Mouse (Mus musculus): ENCODE results near the gene Slc31a1. TPM values are rescaled to one million over a fixed set of nuclear protein-coding genes. Genes with fewer than 3 reads are reported as not detected.

Gene Slc31a1
- polyA plus RNA-seq, 1 experiment from 2014 or later = 48.5 TPM

DNA sequence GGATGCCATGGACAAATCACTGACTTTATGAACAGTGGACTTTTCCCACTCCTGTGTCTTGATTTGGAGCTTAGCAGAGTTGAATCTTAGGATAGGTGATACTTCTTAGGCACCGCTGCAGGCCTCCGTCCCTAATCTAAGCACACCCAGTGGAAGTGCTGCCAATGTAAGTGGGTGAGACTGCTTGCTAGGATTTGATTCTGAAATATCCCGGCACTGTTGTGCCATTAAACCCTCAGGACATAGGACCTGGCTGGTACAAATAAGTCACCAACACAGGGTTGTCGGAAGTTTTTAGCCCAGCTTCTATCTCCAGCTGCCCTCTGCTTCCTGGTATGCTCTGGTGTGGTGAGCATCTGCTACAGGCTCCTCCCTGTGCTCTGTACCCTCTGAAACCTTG is 65.4 kb downstream of the Slc31a1 start:
- Histone ChIP-seq H3K4me3 (no peak overlapping the region), H3K9me3 (no peaks in the 10 kb centered on the region), H3K27ac (no peak overlapping the region), H3K36me3 (peaks cover 56% of the 10 kb centered on the region), H3K27me3 (ENCODE audit: insufficient read depth, poor library complexity, severe bottlenecking) (no peaks in the 10 kb centered on the region), H3K4me1 (replicated peaks) (no peaks in the 10 kb centered on the region)
- no peak for DNase-seq (ENCODE audit: low spot score)
- WGBS = 91% methylated on average over 4 of the region's 4 CpGs

DNA sequence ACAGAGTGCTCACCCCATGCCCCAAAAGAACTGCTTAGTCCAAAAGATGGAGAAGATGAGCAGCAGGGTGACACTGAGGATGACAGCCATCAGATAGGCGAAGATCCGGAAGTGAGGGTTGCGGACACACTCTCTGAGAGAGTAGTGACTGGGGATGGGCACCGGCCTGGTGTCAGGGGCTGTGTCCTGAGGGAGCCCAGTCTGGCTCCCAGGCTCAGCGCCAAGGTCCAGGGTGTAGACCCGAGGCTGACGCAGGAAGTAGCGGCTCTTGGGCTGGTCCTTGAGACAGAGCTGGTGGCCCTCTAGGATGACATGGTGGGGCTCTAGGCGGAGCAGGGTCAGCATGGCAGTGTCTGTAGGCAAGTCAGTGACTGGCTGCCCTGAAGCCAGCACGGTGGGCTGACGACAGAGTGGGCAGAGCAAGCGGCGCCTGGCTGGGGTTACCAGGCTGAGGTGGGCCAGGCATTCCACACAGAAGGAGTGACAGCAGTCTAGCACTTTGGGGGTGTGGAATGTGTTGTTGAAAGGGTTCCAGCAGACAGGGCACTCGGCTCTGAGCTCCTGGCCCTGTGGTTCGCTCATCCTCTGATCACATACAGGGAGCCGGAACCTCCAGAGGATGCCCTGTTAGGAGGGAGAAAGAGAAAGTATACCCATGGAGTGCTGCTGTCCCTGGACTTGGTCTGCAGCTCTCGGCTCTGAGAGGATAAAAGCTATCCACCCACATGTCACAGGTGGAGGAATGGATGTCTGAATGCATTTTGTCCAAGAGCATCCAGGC is 67.6 kb downstream of the Slc31a1 start:
- peak overlapping the region; percentile 16; the same call in 1 of the 2 replicates for H3K27ac ChIP-seq
- H3K4me3 ChIP-seq = no peak overlapping the region
- H3K27me3 ChIP-seq (ENCODE audit: insufficient read depth, poor library complexity, severe bottlenecking) = no peaks in the 10 kb centered on the region
- DNase-seq (ENCODE audit: low spot score) = no peak
- peaks cover 33% of the 10 kb centered on the region for H3K36me3 ChIP-seq
- 75% methylated on average over 17 of the region's 17 CpGs for WGBS
- H3K9me3 ChIP-seq = no peaks in the 10 kb centered on the region
- H3K4me1 ChIP-seq (replicated peaks) = no peaks in the 10 kb centered on the region

DNA sequence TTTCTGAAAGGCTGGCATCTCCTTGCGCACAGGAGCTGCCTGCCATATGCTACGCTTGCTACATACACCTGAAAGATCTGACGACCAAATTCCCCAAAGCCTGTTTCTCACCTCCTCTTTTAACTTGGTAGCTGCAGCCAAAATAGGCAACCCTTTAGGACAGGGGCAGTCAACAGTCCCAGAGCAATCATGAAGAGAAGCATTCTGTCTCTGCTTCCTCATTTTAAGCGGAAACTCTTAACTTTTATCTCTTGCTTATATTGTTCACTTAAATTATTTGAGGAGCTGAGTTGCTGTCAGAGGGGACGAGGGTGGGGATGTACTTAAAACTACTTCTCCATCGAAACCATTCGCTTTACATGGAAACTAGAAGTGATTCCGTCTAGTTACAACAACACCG is 69.1 kb downstream of the Slc31a1 start:
- no peak for DNase-seq (ENCODE audit: low spot score)
- 88% methylated on average over 9 of the region's 9 CpGs for WGBS
- no peaks in the 10 kb centered on the region for H3K27me3 ChIP-seq (ENCODE audit: insufficient read depth, poor library complexity, severe bottlenecking)
- H3K9me3 ChIP-seq = no peaks in the 10 kb centered on the region
- H3K4me1 ChIP-seq (replicated peaks) = no peaks in the 10 kb centered on the region
- H3K36me3 ChIP-seq = peaks cover 19% of the 10 kb centered on the region
- no peak overlapping the region for H3K27ac ChIP-seq
- H3K4me3 ChIP-seq = no peak overlapping the region

DNA sequence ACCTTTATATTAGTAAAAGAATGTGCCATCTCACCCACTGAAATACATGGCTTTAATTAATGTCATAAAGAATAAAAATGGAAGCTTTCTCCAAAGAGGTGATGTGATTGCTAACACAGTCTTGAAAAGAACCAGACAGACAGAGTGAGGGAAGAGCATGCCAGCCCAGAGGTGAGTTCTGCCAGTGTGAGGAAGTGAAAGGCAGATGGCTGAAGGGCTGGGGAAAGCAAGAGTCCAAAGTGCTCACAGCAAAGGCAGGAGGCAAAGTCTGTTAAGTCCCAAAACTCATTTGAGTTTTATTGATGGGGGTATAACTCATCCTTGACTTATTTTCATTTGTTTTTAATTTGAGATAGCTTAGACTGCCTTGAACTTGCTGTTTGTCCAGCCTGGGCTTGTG is 70.2 kb downstream of the Slc31a1 start:
- DNase-seq (ENCODE audit: low spot score) = no peak
- Histone ChIP-seq H3K27ac (no peak overlapping the region), H3K4me3 (no peak overlapping the region)

DNA sequence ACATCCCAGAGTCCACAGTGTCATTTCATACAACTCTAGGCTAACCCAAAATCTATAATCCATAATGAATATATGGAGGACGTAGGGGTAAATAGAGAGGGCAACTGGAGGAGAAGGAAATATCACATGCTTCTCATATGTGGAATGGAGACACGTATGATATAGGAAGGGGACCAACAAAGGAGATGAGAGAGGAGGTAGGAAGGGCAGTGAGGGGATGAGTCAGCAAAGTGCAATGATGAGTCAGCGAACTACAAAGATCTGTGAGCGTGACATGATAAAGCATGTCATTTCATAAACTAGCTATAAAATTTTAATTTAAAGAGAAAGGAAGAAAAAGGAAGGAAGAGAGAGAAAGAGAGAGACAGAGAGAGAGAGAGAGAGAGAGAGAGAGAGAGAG is 71.0 kb downstream of the Slc31a1 start:
- no peaks in the 10 kb centered on the region for H3K36me3 ChIP-seq
- no peaks in the 10 kb centered on the region for H3K4me1 ChIP-seq (replicated peaks)
- H3K27ac ChIP-seq = no peak overlapping the region
- H3K27me3 ChIP-seq (ENCODE audit: insufficient read depth, poor library complexity, severe bottlenecking) = no peaks in the 10 kb centered on the region
- no peaks in the 10 kb centered on the region for H3K9me3 ChIP-seq
- H3K4me3 ChIP-seq = no peak overlapping the region
- 87% methylated on average over 4 of the region's 4 CpGs for WGBS
- DNase-seq (ENCODE audit: low spot score) = no peak

More for the DNA sequence above, 70.2 kb downstream of the Slc31a1 start:
- peaks cover 8% of the 10 kb centered on the region for H3K36me3 ChIP-seq
- H3K27me3 ChIP-seq (ENCODE audit: insufficient read depth, poor library complexity, severe bottlenecking) = no peaks in the 10 kb centered on the region
- H3K9me3 ChIP-seq = no peaks in the 10 kb centered on the region
- H3K4me1 ChIP-seq (replicated peaks) = no peaks in the 10 kb centered on the region

DNA sequence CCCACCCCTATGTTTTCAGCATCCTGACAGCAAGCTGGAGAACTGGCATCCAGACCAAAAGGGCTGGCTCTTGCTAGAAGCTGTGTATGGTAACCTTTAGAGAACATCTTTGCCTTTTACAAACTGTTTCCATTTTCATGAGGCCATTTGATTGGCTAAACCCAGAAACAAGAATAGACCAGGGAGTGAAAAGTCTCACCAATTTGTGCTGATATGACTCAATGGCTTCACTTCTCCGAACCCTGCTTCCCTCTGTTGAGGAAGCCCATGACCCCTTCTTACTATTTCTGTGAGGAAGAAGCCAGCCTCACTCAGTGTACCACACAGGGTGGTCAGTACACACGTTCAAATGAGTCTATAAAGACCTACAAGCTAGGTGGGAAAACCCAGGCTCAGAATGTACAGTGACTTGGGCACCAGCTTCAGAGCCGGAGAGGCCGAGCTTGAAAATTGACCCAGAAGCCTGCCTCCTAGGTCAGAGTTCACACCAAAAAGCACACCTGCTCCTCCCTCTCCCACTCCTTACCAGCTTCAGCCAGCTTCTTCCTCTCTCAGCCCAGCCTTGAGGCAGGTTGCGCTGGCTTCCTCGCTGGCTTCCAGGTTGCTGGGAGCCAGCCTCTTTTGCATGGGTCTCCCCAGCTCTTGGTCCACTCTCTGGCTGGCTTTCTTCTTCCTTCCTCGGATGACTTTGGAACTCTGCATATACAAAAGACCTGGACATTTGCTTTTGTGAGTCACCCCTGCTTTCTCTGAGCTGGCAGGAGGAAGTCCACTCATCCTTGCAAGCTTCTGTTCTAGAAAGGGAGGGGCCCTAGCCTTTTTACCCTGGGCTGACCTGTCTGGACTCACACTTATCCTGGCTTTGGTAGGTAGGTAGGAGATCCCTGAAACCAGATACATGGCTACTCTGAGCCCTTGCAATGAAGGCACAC is 73.7 kb downstream of the Slc31a1 start:
- 85% methylated on average over 7 of the region's 7 CpGs for WGBS
- Histone ChIP-seq H3K27ac (no peak overlapping the region), H3K9me3 (no peaks in the 10 kb centered on the region), H3K27me3 (ENCODE audit: insufficient read depth, poor library complexity, severe bottlenecking) (no peaks in the 10 kb centered on the region), H3K36me3 (no peaks in the 10 kb centered on the region), H3K4me1 (replicated peaks) (no peaks in the 10 kb centered on the region), H3K4me3 (no peak overlapping the region)
- no peak for DNase-seq (ENCODE audit: low spot score)

DNA sequence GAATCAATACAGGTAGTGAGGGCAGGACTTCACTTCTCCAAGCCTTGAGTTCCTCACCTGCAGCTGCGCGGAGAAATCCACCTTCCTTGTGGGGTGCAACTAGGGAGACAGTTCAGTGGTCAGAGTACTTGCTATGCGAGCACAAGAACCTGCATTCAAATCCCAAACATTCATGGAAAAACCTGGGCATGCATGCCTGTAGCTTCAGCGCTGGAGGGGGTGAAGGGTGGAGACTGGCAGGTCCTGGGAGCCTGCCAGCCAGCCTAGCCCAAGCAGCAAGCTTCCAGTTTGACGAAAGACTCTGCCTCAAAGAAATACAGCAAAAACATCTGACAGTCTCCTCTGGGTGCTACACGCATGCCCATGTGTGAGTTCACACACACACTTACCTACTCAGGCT is 74.6 kb downstream of the Slc31a1 start, which contains the start of gene Rnf183:
Gene Rnf183, minus strand, starts transcription at position 172 of the 400 bp plus-strand sequence.
- H3K4me3 ChIP-seq = no peak within 1 kb of the TSS
- no peaks in the 10 kb centered on the region for H3K4me1 ChIP-seq (replicated peaks)
- H3K27ac ChIP-seq = no peak within 1 kb of the TSS
- 82% methylated on average over 6 of the region's 6 CpGs for WGBS
- DNase-seq (ENCODE audit: low spot score) = no peak
- H3K9me3 ChIP-seq = no peaks in the 10 kb centered on the region
- no peaks in the 10 kb centered on the region for H3K27me3 ChIP-seq (ENCODE audit: insufficient read depth, poor library complexity, severe bottlenecking)
- no peaks in the 10 kb centered on the region for H3K36me3 ChIP-seq

DNA sequence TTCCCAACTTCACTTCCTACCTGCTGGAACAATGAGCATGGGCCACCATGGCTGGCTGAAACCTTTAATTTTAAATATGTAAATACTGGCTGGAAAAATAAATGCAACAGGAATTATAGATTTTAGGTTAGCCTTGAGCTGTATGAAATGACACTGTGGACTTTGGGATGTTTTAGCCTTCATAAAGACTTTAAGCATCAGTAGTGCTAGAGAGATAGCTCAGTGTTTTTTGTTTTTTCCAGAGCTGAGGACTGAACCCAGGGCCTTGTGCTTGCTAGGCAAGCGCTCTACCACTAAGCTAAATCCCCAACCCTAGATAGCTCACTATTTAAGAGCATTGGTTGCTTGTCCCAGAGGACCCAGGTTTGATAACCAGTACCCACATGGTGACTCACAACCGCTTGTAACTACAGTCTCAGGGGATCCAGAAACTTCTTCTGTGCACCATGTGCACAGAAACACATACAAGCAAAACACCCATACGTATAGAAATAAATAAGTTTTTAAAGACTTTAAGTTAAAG is 76.8 kb downstream of the Slc31a1 start:
- Histone ChIP-seq H3K9me3 (no peaks in the 10 kb centered on the region), H3K4me1 (replicated peaks) (no peaks in the 10 kb centered on the region), H3K27ac (no peak overlapping the region), H3K27me3 (ENCODE audit: insufficient read depth, poor library complexity, severe bottlenecking) (no peaks in the 10 kb centered on the region), H3K4me3 (no peak overlapping the region), H3K36me3 (no peaks in the 10 kb centered on the region)
- 93% methylated on average over 3 of the region's 3 CpGs for WGBS
- no peak for DNase-seq (ENCODE audit: low spot score)

DNA sequence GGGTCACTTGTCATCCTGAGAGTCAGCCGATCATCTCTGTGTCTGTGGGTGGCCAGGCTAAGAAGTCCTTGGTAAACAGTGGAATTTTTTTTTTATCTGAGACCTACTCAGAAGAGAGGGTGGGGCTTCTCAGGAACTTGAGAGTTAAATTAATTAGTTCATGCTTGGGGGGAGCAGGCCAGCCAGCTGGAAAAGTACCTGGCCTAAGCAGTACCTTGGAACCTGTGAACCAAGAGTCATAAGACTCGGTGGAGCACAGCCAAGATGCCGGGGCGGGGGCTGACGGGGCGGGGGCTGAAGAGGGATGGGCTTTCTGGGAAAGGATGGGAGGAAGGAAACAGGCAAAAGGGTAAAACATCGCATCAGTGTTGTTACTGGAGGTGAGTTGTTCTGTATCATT is 77.3 kb downstream of the Slc31a1 start:
- H3K4me3 ChIP-seq = no peak overlapping the region
- H3K27me3 ChIP-seq (ENCODE audit: insufficient read depth, poor library complexity, severe bottlenecking) = no peaks in the 10 kb centered on the region
- H3K4me1 ChIP-seq (replicated peaks) = no peaks in the 10 kb centered on the region
- WGBS = 92% methylated on average over 7 of the region's 7 CpGs
- DNase-seq (ENCODE audit: low spot score) = no peak
- H3K9me3 ChIP-seq = no peaks in the 10 kb centered on the region
- no peaks in the 10 kb centered on the region for H3K36me3 ChIP-seq
- H3K27ac ChIP-seq = no peak overlapping the region

DNA sequence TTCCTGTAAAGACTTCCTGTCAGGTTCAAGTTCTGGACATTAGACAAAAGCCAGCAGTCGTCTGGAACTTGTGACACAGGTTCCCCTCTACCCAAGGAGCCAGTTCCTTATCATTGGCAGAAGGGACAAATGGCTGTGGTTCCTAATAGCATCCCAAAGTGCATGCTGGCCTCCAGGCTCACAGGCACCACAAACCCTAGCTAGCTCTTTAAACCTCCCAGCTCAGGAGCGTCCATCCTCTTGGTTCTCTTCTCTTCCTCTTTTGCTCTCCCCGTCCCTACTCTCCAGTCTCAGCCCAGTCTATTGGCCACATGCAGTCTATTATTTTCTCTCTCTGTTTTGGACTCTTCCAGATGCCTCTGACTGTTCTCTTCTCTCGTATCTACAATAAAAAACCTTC is 79.3 kb downstream of the Slc31a1 start:
- WGBS = 68% methylated on average over 4 of the region's 4 CpGs

DNA sequence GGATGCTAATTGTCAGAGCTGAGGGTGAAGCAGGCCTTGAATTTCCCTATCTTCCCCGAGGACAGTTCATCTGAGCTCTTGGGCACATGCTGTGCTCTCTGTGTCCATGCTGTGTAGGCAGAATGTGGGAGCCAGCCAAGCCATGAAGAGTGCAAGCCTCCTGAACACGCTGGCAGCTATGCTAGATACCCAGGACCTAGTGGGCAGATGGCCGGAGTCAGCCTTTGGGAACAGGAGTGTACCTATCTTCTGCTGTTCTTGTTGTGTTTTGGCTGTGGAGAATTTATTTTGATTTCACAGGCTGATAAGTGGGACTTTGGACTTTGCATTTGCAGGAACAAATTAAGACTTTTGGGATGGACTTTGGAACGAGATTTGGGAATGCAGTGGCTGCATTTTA is 80.0 kb downstream of the Slc31a1 start:
- DNase-seq (ENCODE audit: low spot score) = no peak
- WGBS = 74% methylated on average over 4 of the region's 4 CpGs
- Histone ChIP-seq H3K27me3 (ENCODE audit: insufficient read depth, poor library complexity, severe bottlenecking) (no peaks in the 10 kb centered on the region), H3K9me3 (no peaks in the 10 kb centered on the region), H3K36me3 (no peaks in the 10 kb centered on the region), H3K4me3 (no peak overlapping the region), H3K4me1 (replicated peaks) (no peaks in the 10 kb centered on the region), H3K27ac (no peak overlapping the region)

More for the DNA sequence above, 79.3 kb downstream of the Slc31a1 start:
- Histone ChIP-seq H3K9me3 (no peaks in the 10 kb centered on the region), H3K4me3 (no peak overlapping the region), H3K27me3 (ENCODE audit: insufficient read depth, poor library complexity, severe bottlenecking) (no peaks in the 10 kb centered on the region), H3K4me1 (replicated peaks) (no peaks in the 10 kb centered on the region), H3K36me3 (no peaks in the 10 kb centered on the region), H3K27ac (no peak overlapping the region)
- no peak for DNase-seq (ENCODE audit: low spot score)

DNA sequence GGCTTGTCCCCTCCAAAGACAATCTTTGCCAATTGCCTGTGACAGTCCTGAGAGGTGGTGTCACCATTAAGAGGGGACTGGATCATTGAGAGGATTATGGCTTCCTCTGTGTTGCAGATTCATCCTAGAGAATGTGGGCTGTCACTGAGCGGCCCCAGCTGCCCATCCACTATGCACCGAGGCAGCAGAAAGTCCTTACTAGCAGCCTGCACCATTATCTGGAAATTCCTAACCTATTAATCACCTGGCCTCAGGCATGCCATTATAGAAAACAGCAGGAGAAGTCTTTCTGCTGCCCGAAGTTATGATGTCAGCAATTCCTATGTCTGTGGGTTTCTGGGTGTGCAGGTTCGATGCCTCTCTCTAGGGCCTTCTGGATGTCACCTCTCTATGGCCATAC is 80.5 kb downstream of the Slc31a1 start:
- no peak for DNase-seq (ENCODE audit: low spot score)
- 80% methylated on average over 4 of the region's 4 CpGs for WGBS

More for the DNA sequence above, 80.5 kb downstream of the Slc31a1 start:
- no peaks in the 10 kb centered on the region for H3K4me1 ChIP-seq (replicated peaks)
- no peaks in the 10 kb centered on the region for H3K36me3 ChIP-seq
- no peaks in the 10 kb centered on the region for H3K9me3 ChIP-seq
- H3K27ac ChIP-seq = no peak overlapping the region
- no peak overlapping the region for H3K4me3 ChIP-seq
- no peaks in the 10 kb centered on the region for H3K27me3 ChIP-seq (ENCODE audit: insufficient read depth, poor library complexity, severe bottlenecking)
